Mouse (Mus musculus): ENCODE data around the gene Dnah12.
"Not testable (repeated sequence)": the region's sequence is repeated elsewhere in the genome, so short reads cannot be mapped to it uniquely, and the experiment has no call there.

Dnah12 gene

DNA sequence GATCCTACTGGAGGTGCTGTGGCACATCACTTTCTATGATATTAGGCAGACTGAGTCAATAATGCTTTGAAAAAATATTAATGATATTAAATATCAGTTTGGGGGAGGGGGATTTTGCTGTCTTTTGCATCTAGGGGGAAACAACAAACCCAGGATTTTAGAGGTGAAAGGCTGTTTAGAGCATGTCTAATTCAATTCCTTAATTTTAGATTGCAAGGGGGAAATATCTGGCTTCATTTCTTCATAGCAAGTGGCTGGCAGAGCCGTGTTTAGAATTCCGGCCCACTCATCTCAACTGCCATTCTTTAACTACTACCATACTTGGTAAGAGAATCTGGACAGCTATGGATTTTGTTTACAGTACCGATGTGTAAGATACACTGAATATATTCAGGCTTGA lies at the start of gene Dnah12:
Gene Dnah12, plus strand, starts transcription at position 301 of the 400 bp plus-strand sequence.
- CTCF ChIA-PET: interaction anchor here (0.6 kb wide), 1 partner anchor 66 kb away, joined by 5 read pairs; no protein-coding TSS in a partner anchor

DNA sequence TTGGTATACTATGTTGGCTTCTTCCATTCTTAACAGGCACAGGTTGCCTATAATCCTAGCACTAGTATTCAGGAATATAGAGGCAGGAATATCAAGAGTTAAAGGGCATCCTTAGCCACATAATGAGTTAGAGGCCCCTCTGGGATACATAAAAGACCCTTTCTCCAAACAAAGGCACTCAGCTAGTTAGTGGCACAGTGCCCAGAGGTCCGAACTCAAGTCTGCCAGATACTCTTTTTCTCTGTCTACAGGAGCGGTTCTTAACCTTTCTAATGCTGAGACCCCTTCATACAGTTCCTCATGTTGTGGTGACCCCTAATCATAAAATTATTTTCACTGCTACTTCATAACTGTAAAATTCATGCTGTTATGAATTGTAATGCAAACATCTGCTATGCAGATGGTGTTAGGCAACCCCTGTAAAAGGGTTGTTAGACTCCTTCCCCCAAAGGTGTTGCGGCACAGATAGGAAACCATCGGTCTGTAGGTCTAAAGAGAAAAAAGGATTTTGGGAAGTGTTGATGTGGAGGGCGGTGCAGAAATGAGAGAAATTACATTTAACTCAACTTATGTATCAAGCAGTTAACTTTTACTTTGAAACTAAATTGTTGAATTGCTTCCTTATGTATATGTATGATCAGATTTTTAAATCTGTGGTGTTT lies 47.0 kb upstream of the Dnah12 start:
- CTCF ChIA-PET: no interaction called here

DNA sequence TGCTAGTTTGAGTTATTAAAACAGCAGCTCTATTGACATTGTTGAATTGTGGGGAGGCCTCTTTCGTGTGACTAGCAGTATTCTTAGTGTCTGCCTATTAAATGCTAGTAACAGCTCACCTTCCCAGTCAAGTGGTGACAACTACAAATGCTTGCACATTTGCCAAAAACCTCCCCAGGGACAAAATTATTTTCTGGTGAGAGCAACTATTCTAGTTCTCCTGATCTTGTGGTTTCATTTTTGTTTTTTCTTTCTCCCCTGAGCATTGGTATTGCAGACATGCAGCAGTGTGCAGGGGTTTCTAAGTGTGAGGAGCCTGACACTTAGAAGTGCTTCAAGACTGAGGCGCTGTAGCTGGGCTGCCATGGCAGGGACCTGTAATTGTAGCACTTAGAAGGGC lies 45.3 kb upstream of the Dnah12 start:
- CTCF ChIA-PET: interaction anchor here (0.7 kb wide), 1 partner anchor 66 kb away, joined by 3 read pairs; no protein-coding TSS in a partner anchor

DNA sequence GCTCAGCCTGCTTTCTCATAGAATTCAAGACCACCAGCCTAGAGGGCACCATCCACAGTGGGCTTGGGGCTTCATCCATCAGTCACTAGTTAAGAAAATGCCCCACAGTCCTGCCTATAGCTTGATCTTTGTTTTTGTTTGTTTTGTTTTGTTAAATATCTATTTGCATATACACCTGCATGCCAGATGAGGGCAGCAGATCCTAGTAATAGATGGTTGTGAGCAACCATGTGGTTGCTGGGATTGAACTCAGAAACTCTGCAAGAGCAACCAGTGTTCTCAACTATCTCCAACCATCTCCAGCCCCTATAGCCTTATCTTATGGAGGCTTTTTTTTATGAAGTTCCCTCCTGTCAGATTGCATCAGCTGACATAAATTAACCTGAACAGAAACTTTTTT lies 41.2 kb upstream of the Dnah12 start:
- CTCF ChIA-PET: interaction anchor here (0.9 kb wide), 1 partner anchor 12 kb away, joined by 3 read pairs; no protein-coding TSS in a partner anchor

DNA sequence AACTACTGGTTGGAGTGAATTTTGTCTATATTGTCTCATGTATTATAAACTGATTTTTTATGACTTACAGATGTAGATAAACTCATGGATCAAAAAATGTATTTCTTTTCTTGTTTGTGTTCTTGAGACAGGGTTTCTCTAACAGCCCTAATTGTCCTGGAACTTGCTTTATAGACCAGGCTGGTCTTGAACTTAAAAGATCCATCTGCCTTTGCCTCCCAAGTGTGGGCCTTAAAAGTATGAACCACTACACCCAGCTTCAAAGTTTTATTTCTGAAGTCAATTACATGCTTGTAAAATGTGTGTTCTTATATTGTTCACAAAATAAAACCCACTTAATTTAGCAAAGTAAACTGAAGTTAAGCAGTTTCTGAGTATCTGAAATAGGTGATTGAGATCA lies 34.9 kb upstream of the Dnah12 start:
- CTCF ChIA-PET: no interaction called here

DNA sequence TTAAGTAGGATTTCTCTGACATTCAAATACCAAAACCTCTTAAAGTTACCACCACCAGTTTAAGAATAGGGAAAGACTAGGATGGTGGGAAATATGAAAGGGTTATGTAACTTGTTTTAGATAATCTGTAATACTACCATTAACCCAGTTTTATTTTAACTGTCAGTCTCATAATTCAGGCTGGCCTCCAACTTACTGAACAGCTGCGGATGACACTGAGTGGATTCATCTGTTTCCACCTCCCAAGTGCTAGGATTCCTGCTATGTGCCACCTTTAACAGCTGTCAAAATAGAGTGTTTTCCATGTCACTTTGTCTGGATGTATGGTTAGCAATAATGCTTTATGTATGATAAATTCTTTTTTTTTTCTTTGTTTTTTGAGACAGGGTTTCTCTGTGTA lies 32.8 kb upstream of the Dnah12 start:
- CTCF ChIA-PET: interaction anchor here (0.6 kb wide), 2 partner anchors 16 to 851 kb away, joined by 3 to 7 read pairs; no protein-coding TSS in a partner anchor

DNA sequence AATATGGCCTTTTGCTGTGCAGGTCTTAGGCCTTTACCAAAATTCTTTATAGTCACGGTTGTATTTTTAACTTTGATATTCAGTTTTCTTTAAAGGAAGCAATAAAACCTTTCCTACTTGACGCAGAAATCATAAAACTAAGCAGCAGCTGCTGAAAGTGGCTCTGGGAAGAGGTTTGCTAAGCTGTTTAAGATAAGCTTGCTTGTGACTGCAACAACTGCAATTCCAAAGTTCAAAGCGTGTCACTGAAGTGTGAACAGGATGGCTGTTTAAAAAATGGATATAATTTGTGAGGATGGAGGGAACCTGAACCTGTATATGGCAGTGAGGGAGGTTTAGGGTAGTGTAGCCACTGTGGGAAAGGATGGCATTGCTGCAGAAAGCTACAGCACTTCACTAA lies 31.1 kb upstream of the Dnah12 start:
- CTCF ChIA-PET: no interaction called here

DNA sequence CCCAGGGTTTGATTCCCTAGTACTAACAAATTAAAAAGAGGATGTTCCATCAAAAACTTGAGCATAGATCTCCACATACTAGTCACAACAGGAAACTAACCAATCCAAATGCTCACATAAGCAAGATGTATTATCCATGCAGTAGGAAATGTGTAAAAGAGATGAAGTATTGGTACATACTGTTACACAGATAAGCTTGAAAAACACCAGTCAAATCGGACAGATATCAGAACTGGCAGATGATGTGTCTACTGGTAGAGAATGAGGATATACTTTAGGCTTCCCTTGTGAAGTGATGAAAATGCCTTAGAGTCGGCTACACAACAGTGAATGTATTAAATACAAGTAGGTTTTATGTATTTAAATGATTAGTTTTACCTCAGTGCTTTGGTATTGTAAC lies 30.6 kb upstream of the Dnah12 start:
- CTCF ChIA-PET: no interaction called here

DNA sequence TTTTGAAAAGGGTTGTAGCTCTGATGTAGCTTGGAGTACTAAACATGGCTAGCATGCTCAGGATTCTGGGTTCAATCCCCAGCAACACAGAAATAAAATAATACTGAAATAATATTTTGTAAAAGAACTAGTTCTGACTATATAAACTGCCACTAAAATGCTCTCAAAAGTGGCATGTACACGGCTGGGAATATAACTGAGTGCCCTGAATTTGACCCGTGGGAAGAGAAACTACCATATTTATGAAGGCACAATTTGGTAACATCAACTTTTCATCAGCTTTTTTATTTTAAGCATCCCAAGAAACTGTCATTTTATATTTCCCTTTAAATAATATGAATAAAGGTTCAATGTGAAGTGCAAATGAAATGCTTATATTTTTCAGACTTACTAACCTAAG lies 29.2 kb upstream of the Dnah12 start:
- CTCF ChIA-PET: no interaction called here

DNA sequence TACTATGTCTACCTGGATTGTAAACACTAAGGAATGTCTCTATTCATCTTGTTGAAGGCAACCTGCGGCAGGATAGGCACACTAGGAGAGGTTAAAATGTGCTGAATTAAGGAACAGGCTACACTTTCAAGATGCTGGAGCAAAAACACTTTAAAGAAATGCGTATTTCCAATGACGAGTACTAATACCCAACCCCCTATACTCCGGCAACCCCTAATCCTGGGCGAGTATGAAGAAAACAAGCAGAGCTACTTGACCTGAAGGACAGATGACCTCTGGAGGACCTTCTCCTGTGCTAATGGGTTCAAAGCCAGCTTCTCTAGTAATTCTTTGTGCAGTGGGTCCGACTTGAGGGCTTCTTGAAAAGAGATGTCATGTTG lies 25.1 kb upstream of the Dnah12 start:
- CTCF ChIA-PET: interaction anchor here (1.0 kb wide), 1 partner anchor 14 kb away, joined by 4 read pairs; no protein-coding TSS in a partner anchor

DNA sequence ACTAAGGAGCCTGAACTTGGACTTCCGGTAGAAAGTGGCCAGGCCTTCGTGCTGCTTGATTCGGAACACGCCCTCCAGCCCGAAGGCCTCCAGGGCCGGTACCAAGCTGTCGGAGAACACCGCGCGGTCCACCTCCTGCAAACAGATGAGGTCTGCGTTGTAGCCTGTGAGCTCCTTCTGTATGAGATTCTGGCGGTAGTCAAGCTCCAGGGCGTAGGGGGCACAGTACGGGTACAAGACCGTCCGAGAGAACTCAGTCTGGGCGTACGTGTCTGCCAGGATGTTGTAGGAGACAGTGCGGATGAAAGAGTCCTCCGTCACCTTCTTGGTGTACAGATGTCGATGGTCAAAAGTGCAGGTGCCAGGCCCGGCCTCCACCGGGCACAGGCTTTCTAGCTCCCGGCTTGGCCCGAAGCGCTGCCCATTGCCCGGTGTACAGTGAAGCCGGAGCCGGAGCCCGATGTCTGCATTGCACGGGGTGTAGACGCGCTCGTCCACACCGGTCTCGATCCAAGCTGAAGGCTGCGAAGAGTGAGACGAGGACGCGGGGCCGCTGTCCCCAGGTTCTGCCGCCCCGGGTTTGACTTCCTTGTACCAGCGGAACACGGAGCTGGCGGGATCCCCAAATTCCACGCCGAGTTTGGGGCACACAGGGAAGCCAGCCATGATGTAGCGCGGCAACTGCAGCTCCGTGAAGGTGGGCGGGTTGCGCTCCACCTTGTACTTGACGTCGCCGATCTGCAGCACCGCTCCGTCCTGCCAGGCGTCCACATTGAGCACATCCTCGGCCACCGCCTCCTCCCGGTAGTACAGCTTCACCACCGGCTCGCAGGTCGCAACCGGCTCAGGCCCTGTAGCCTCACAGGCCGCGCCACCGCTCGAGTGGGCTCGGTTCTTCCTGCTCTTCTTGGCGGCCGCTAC lies 24.4 kb upstream of the Dnah12 start:
- CTCF ChIA-PET: interaction anchor here (0.6 to 2.3 kb wide), 5 partner anchors 11 to 298 kb away, joined by 3 to 7 read pairs (median 5); no protein-coding TSS in a partner anchor

DNA sequence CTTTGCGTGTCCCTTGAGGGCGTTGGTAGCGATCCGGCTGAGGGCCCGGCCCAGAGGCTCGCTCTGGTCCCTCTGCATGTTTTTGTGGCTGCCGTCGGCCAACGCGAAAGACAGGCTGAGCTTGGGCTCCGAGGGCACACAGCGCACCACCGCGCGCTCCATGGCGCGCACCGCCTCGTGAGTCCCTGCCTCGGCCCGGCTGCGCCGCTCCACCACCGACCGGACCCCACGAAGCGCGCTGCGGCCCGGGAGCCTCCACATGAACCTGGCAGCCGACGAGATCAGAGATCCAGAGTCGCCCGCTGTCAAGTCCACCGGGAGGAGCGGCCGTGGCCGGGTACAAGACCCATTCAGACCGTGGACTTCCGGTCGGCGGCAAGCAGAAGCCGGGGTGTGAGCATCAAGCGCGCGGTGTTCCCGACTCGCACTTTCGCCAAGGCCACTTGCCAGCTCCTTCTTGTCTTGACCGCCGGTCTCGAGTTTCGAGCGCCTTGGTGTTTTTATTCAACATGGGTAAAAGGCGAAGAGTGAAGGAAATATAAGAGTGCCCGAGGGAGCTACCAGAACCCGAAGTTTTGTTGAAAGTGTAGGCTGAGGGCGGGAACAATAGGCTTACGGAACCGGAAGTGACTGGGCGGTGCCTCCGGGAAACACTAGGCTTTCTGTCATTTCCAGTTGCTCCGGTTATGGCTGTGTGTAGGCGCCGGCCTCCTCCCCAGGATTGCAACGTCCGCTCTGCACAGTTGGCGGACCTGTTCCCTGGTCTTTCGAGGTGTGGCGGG lies 23.6 kb upstream of the Dnah12 start, which contains the start of gene Pde12:
Gene Pde12, minus strand, starts transcription at position 592 of the 782 bp plus-strand sequence.
- CTCF ChIA-PET: interaction anchor here (0.6 to 2.3 kb wide), 2 partner anchors 25 to 29 kb away, joined by 6 to 7 read pairs; no protein-coding TSS in a partner anchor

DNA sequence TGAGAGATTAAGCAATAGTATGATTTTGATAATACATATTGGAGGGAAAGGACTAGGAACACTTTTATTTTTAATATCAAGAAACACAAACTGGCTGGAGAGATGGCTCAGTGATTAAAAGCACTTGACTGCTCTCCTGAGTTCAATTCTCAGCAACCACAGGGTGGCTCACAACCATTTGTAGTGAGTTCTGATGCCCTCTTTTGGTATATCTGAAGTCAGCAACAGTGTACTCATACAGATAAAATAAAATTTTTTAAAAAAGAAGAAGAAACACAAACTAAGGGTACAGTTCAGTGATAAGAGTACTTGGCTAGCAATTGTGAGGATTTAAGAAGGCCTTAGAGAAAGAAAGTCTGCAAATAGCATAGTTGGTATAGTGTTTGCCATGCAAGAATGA lies 22.1 kb upstream of the Dnah12 start:
- CTCF ChIA-PET: no interaction called here

DNA sequence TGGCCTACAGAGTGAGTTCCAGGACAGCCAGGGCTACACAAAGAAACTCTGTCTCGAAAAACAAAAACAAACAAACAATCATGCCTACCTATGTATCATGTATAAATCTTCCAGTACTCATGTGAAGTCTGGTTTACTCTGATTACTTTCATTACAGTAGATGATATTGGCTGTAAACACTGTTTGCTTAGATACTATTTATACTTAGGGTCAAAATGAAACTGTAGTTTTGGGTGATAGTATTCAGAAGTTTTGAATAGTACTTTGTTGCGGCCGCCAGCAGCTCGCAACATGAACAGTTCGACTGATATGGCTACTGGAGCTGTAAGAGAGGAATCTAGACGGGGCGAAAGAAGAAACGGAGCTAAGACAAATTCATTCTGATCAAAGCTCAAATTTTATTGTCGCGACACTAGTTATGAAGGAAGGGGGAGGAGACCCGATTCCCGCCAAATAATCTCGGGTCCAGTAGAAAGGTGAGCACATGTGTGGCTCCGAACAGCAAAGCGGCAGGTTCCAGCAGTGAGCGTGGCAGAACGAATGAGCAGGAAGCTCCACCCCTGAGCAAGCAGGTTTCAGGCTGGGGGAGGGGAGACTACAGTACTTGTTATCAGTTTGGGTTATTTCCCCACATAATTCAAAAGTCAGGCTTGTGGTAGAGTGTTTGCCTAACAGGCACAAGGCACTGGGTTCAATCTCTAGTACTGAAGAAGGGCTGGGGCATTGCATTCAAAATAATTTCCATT lies 21.0 kb upstream of the Dnah12 start:
- CTCF ChIA-PET: not testable (repeated sequence)

DNA sequence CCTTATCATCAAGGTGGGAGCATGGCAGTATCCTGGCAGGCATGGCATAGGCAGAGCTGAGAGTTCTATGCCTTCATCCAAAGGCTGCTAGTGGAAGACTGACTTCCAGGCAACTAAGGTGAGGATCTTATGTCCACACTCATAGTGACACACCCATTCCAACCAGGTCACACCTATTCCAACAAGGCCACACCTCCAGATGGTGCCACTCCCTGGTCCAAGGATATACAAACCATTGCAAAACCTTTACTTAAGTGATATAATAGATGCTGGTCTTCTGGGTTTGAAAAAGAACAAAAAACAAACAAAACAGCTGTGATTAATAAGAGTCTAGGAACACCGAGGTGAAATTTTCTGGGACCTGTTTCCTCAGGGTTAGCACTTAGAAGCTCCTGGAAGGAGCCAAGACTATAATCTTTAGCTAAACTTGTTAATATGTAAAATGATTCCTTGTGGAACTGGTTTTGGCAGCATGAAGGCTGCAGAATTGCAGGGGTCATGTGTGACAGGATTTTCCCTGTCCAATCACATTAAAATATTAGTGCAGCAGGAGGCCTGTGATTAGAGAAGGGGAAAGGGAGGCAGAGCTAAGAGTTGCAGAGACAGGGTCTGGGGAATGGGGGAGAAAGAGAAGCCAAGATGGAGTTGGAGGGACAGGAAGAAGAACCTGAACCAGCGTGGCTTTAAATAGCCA lies 18.5 kb upstream of the Dnah12 start:
- CTCF ChIA-PET: not testable (repeated sequence)

DNA sequence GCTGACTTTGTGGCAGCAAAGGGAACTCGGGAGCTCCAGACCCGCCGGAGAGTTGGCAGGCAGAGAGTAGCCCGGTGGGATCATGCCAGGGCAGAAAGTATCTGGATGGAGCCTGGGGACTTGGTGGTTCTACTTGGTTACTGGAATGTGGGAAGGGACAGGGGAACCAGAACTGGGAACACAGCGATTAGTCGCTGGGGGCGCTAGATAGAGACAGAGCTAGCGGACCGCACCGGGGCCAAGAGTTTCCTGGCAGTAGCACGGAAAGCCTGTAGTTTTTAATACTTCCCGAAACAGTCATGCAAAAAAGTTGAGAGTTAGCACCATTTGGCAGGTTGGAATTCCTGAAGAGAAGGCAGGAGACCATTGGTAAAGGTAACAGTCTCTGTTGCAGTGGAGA lies 17.7 kb upstream of the Dnah12 start:
- CTCF ChIA-PET: no interaction called here

DNA sequence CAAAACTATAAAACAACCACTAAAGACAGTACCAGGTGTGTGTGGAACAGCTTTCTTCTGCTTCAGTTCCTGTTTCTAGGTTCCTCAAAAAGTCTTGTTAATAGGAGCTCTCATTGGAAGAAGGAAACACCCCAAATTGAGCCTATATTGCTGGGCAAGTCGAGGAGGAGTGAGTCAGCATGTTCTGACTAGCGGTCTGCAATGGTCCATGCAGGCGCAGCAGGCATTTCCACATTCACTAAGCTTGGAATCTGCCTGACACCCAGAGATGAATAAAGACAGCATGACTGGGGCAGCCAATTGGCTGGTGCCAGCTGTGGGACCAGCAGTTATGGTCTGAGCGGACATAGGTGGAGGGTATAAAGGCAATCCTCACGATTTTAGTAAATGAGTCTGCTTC lies 17.3 kb upstream of the Dnah12 start:
- CTCF ChIA-PET: no interaction called here

DNA sequence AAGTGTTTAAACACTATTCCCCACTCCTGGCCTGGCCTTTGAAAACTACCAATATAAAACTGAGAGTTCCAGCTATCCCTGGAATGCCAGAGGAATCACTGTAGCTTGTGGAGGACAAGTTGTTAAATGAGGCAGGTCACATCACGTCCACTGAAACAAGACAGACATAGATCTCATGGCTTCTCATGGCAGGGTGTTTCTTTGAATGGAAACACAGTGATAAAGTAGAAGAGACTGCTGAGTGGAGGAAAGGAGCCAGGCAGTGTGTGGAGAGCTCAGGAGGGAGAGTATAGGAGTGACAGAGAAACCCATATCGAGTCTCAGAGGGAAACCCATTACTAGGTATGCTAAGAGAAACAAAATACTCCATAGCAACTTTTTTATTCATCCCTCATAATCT lies 2.3 kb upstream of the Dnah12 start:
- CTCF ChIA-PET: no interaction called here

DNA sequence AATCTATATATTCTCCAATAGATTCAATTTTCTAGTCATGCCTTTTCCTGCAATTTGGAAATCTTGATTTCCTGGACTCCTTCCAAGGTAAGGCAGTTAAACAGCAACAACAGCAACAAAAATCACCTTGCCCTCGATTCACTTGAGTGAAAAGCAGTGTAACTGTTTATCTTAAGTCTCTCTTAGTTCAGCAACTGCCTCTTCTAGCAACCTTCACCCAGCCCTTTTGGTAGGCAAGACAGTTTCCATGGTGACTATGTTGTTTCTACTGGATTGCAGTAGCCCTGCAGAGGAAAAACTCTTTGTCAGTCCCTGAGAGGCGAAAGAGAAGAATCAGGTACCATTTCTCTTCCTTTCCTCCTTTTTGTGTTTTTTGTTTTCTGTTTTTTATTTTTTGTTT lies 1.7 kb upstream of the Dnah12 start:
- CTCF ChIA-PET: no interaction called here

DNA sequence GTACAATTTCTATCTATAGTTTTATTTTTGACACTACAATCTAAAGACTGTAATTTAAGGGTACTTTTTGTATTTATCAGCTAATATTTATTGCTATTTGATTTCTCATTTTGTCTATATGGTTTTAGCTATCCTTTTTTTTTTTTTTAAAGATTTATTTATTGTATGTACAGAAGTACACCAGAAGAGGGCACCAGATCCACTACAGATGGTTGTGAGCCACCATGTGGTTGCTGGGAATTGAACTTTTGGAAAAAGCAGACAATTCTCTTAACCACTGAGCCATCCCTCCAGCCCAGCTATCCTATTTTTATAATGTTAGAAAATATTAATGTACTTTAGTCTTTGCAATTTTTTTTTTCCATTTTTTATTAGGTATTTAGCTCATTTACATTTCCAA lies 4.8 kb downstream of the Dnah12 start:
- CTCF ChIA-PET: interaction anchor here (0.6 kb wide), 1 partner anchor 380 kb away, joined by 4 read pairs; no protein-coding TSS in a partner anchor

DNA sequence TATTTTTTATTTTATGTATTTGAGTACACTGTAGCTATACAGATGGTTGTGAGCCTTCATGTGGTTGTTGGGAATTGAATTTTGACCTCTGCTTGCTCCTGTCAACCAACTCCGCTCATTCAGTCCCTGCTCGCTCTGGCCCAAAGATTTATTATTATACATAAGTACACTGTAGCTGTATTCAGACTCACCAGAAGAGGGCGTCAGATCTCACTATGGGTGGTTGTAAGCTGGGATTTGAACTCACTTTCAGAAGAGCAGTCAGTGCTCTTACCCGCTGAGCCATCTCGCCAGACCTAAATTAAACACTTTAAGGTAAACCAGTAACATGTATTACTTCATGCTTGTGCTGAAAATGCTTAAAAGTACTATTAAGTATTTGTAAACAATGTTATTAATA lies 12.2 kb downstream of the Dnah12 start:
- CTCF ChIA-PET: not testable (repeated sequence)

All from spleen, embryonic (tissue).